8 mouse cellular contexts compared by ENCODE assay signal in the genomic region with DNA sequence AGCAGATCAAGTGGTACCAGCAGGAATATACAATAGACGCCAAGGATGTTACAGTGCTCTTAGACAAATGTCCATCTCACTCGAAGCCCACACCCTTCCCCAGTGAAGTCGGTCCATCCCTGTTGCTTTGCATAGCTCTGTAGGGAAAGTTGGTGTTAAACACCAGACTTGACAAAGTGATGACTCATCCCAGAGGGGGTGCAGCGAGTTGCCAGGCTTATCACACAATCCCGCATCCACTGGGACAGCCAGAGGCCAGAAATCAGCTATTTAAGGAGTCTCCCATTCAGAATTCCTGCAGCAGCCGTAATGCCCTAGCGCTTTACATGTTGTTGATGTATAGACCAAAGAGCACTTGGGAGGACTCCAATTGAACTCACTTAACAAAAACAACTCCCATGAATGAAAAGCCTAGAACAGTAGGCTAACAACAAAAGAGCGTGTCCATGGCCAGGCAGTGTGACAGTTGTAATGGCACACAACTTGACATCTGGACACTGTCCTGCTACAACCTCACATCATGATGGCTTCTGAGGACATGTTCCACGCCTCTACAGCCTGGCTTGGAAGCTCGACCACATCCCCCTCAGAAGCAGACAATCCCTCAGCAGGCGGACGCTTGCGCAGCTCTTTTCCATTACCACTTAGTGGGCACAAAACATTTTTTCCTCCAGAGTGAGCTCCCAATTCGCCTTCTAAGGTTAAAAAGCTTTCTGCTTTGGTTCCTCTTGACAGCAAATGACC. TPM values are rescaled to one million over a fixed set of nuclear protein-coding genes. Genes with fewer than 3 reads are reported as not detected.
DNase-seq lines count a peak whose midpoint lies in the region; ATAC-seq and TF ChIP-seq lines count a peak whose summit lies in the region.

No protein-coding gene starts in this region.

- peaks cover 11% of the 10 kb centered on the region; the same call in 1 of the 2 replicates for H3K36me3 ChIP-seq in embryonic facial prominence, embryonic 13.5 days
- no peaks in the 10 kb centered on the region for H3K36me3 ChIP-seq in hindbrain, embryonic 13.5 days
- H3K36me3 ChIP-seq in midbrain, postnatal 0 days (ENCODE audit: insufficient read depth, low read length): no peaks in the 10 kb centered on the region
- no peaks in the 10 kb centered on the region for H3K36me3 ChIP-seq in kidney, adult 2 months (ENCODE audit: control insufficient read depth, insufficient read depth, low read length)

- no peak overlapping the region for H3K9ac ChIP-seq in embryonic facial prominence, embryonic 13.5 days
- 0 out of 2 replicates have a peak overlapping the region, but pooled peaks have one; percentile 19 for H3K9ac ChIP-seq in hindbrain, embryonic 13.5 days
- H3K9ac ChIP-seq in midbrain, postnatal 0 days (replicated peaks; ENCODE audit: low read length, poor library complexity, severe bottlenecking): no peak overlapping the region

- H3K4me3 ChIP-seq in embryonic facial prominence, embryonic 13.5 days: no peak overlapping the region
- peak overlapping the region; percentile 5; the same call in 1 of the 2 replicates for H3K4me3 ChIP-seq in hindbrain, embryonic 13.5 days
- no peak overlapping the region for H3K4me3 ChIP-seq in midbrain, postnatal 0 days (ENCODE audit: low read depth, low read length)
- H3K4me3 ChIP-seq in kidney, adult 2 months (ENCODE audit: insufficient read depth, low read depth, low read length): no peak overlapping the region

- H3K4me2 ChIP-seq in embryonic facial prominence, embryonic 13.5 days: peak overlapping the region; percentile 62
- H3K4me2 ChIP-seq in hindbrain, embryonic 13.5 days: peak overlapping the region; percentile 61
- peak overlapping the region; percentile 9; the same call in 1 of the 2 replicates for H3K4me2 ChIP-seq in midbrain, postnatal 0 days (ENCODE audit: low read depth, low read length, poor library complexity, severe bottlenecking)

- peak; percentile 22 to 30 for DNase-seq in left cerebral cortex, adult 18-20 months (ENCODE audit: low spot score in 2 of 2)
- DNase-seq in left cerebral cortex, adult 11 months (ENCODE audit: low spot score): no peak
- DNase-seq in midbrain, postnatal 0 days (ENCODE audit: low spot score): no peak
- no peak for DNase-seq in retina, postnatal 1 day
- no peak for DNase-seq in cerebellum, postnatal 4 days (ENCODE audit: low spot score in 2 of 2)
- DNase-seq in kidney, adult 2 months: no peak

- no peak for TF ChIP-seq CTCF in midbrain, postnatal 0 days (IDR thresholded peaks at IDR 0.05)
- TF ChIP-seq CTCF in kidney, adult 2 months (conservative IDR thresholded peaks at IDR 0.05; ENCODE audit: insufficient read depth, insufficient read length, low read depth, low read length): no peak

- peaks cover 51% of the 10 kb centered on the region for H3K4me1 ChIP-seq in embryonic facial prominence, embryonic 13.5 days
- H3K4me1 ChIP-seq in hindbrain, embryonic 13.5 days (replicated peaks): peaks cover 59% of the 10 kb centered on the region
- peaks cover 7% of the 10 kb centered on the region for H3K4me1 ChIP-seq in midbrain, postnatal 0 days (ENCODE audit: insufficient read depth, low read length)
- no peaks in the 10 kb centered on the region; the same call in 1 of the 2 replicates for H3K4me1 ChIP-seq in kidney, adult 2 months (ENCODE audit: control insufficient read depth, insufficient read depth, low read length)

- H3K27me3 ChIP-seq in embryonic facial prominence, embryonic 13.5 days: no peaks in the 10 kb centered on the region
- no peaks in the 10 kb centered on the region for H3K27me3 ChIP-seq in hindbrain, embryonic 13.5 days
- no peaks in the 10 kb centered on the region for H3K27me3 ChIP-seq in midbrain, postnatal 0 days (ENCODE audit: insufficient read depth, low read length)
- H3K27me3 ChIP-seq in kidney, adult 2 months (replicated peaks; ENCODE audit: control insufficient read depth, insufficient read depth, low read length): no peaks in the 10 kb centered on the region

- no peak for ATAC-seq in embryonic facial prominence, embryonic 13.5 days (ENCODE audit: insufficient number of reproducible peaks, insufficient read depth, low FRiP score, low TSS enrichment, low read depth)
- ATAC-seq in hindbrain, embryonic 13.5 days (ENCODE audit: low FRiP score): no peak
- no peak for ATAC-seq in midbrain, postnatal 0 days (ENCODE audit: low FRiP score)

- no peaks in the 10 kb centered on the region for H3K9me3 ChIP-seq in embryonic facial prominence, embryonic 13.5 days
- H3K9me3 ChIP-seq in hindbrain, embryonic 13.5 days: no peaks in the 10 kb centered on the region
- no peaks in the 10 kb centered on the region for H3K9me3 ChIP-seq in midbrain, postnatal 0 days (ENCODE audit: low read length)

- 0 out of 2 replicates have a peak overlapping the region, but pooled peaks have one; percentile 7 for H3K27ac ChIP-seq in embryonic facial prominence, embryonic 13.5 days
- H3K27ac ChIP-seq in hindbrain, embryonic 13.5 days: no peak overlapping the region; the same call in 1 of the 2 replicates
- H3K27ac ChIP-seq in midbrain, postnatal 0 days (ENCODE audit: low read depth, low read length): no peak overlapping the region
- no peak overlapping the region for H3K27ac ChIP-seq in kidney, adult 2 months (ENCODE audit: insufficient read depth, low read depth, low read length)

- WGBS in embryonic facial prominence, embryonic 13.5 days: 79% methylated on average over 14 of the region's 14 CpGs
- 56% methylated on average over 14 of the region's 14 CpGs for WGBS in hindbrain, embryonic 13.5 days
- WGBS in midbrain, postnatal 0 days: 68% methylated on average over 14 of the region's 14 CpGs
- 82% methylated on average over 14 of the region's 14 CpGs for WGBS in kidney, adult 2 months

- no peak for TF ChIP-seq POLR2A in kidney, adult 2 months (IDR thresholded peaks at IDR 0.05; ENCODE audit: low read depth, low read length)

RNA-seq across cellular contexts. Expression of a gene that starts 2.6 kb away (rescaled TPM):
- 10 to 100 TPM; 31.0 to 34.4 TPM for total RNA-seq in left cerebral cortex, adult 18-20 months (2021)
- polyA plus RNA-seq in embryonic facial prominence, embryonic 13.5 days (2015; fragmentation: Nextera tagmentation; extraction: Ambion mirVana): 96.1 and 105 TPM in 2 replicates
- 78.7 and 87.9 TPM in 2 replicates for polyA plus RNA-seq in hindbrain, embryonic 13.5 days (2015; fragmentation: Nextera tagmentation; extraction: Ambion mirVana)
- 33.5 and 45.5 TPM in 2 replicates for total RNA-seq in midbrain, postnatal 0 days (2014; rRNA removed)
- 39.5 and 41.0 TPM in 2 replicates for polyA plus RNA-seq in midbrain, postnatal 0 days (2015; fragmentation: Nextera tagmentation; extraction: Ambion mirVana)
- 5.8 and 5.9 TPM in 2 replicates for polyA plus RNA-seq in kidney, adult 2 months (2012; rRNA removed)

Comparison
In these comparisons a context has a peak if more than half of its experiments do, and no peak if none do; other contexts are left out.
1. DNase-seq: peak in left cerebral cortex, adult 18-20 months (2 of 2); none in left cerebral cortex, adult 11 months (single experiment), midbrain, postnatal 0 days (single experiment), retina, postnatal 1 day (single experiment), cerebellum, postnatal 4 days (0 of 2) and kidney, adult 2 months (single experiment).
2. H3K4me2 ChIP-seq: peak in every context shown above with its lines; median percentile 62 in embryonic facial prominence, embryonic 13.5 days; 61 in hindbrain, embryonic 13.5 days; 9 in midbrain, postnatal 0 days.